8 mouse cellular contexts compared by ENCODE assay signal in genomic region chr13:78198391-78198870, GRCm38 (mm10). TPM values are rescaled to one million over a fixed set of nuclear protein-coding genes. Genes with fewer than 3 reads are reported as not detected.
A peak's percentile ranks its signal among the peaks of the same experiment; 100 is the strongest.
DNase-seq lines count a peak whose midpoint lies in the region; ATAC-seq and TF ChIP-seq lines count a peak whose summit lies in the region.

No protein-coding gene starts in this region.

- peak overlapping the region; percentile 91 for H3K9ac ChIP-seq in kidney, embryonic 15.5 days
- peak overlapping the region; percentile 100 for H3K9ac ChIP-seq in forebrain, embryonic 11.5 days (ENCODE audit: low read length)
- H3K9ac ChIP-seq in midbrain, postnatal 0 days (replicated peaks; ENCODE audit: low read length, poor library complexity, severe bottlenecking) = peak overlapping the region; percentile 85

- peaks cover 12% of the 10 kb centered on the region for H3K27me3 ChIP-seq in kidney, embryonic 15.5 days
- peaks cover 7% of the 10 kb centered on the region for H3K27me3 ChIP-seq in forebrain, embryonic 11.5 days (ENCODE audit: control insufficient read depth, insufficient read depth, low read length)
- no peaks in the 10 kb centered on the region for H3K27me3 ChIP-seq in midbrain, postnatal 0 days (ENCODE audit: insufficient read depth, low read length)

- H3K9me3 ChIP-seq in kidney, embryonic 15.5 days (replicated peaks) = no peaks in the 10 kb centered on the region
- H3K9me3 ChIP-seq in forebrain, embryonic 11.5 days (ENCODE audit: control insufficient read depth, low read length) = no peaks in the 10 kb centered on the region
- no peaks in the 10 kb centered on the region for H3K9me3 ChIP-seq in midbrain, postnatal 0 days (ENCODE audit: low read length)

- no peak for DNase-seq in kidney, adult 8-10 months
- DNase-seq in adrenal gland, postnatal 25 days = peak; percentile 53
- peak; percentile 87 for DNase-seq in forebrain, embryonic 11.5 days (ENCODE audit: low spot score)
- DNase-seq in kidney, postnatal 10 days = peak; percentile 63
- DNase-seq in midbrain, postnatal 0 days (ENCODE audit: low spot score) = no peak
- DNase-seq in ovary, postnatal 14 days (ENCODE audit: low spot score) = no peak
- DNase-seq in gastrocnemius, postnatal 36 days = no peak

- intact Hi-C loops in gastrocnemius, postnatal 36 days (cut with DNase I) = no loop called here

- H3K4me3 ChIP-seq in kidney, embryonic 15.5 days (replicated peaks) = peak overlapping the region; percentile 86
- H3K4me3 ChIP-seq in forebrain, embryonic 11.5 days (ENCODE audit: low read depth, low read length) = peak overlapping the region; percentile 89
- H3K4me3 ChIP-seq in midbrain, postnatal 0 days (ENCODE audit: low read depth, low read length) = peak overlapping the region; percentile 87

- peak overlapping the region; percentile 98 for H3K27ac ChIP-seq in kidney, embryonic 15.5 days
- H3K27ac ChIP-seq in forebrain, embryonic 11.5 days (ENCODE audit: low read depth, low read length) = peak overlapping the region; percentile 100
- peak overlapping the region; percentile 96 for H3K27ac ChIP-seq in midbrain, postnatal 0 days (ENCODE audit: low read depth, low read length)

- TF ChIP-seq CTCF in midbrain, postnatal 0 days (IDR thresholded peaks at IDR 0.05) = no peak

- peak; percentile 4; the same call in 1 of the 2 replicates for ATAC-seq in kidney, embryonic 15.5 days (replicated peaks; ENCODE audit: low FRiP score)
- ATAC-seq in forebrain, embryonic 11.5 days (replicated peaks; ENCODE audit: low FRiP score) = peak; percentile 8
- no peak for ATAC-seq in midbrain, postnatal 0 days (ENCODE audit: low FRiP score)

- peak overlapping the region; percentile 85 for H3K4me2 ChIP-seq in kidney, embryonic 15.5 days
- peak overlapping the region; percentile 58 for H3K4me2 ChIP-seq in forebrain, embryonic 11.5 days (ENCODE audit: low read depth, low read length, severe bottlenecking)
- peak overlapping the region; percentile 83 for H3K4me2 ChIP-seq in midbrain, postnatal 0 days (ENCODE audit: low read depth, low read length, poor library complexity, severe bottlenecking)

- under 1% methylated on average over 25 of the region's 63 CpGs for WGBS in kidney, embryonic 15.5 days
- under 1% methylated on average over 46 of the region's 63 CpGs for WGBS in forebrain, embryonic 11.5 days
- WGBS in midbrain, postnatal 0 days = under 1% methylated on average over 28 of the region's 63 CpGs

- peaks cover 23% of the 10 kb centered on the region for H3K4me1 ChIP-seq in kidney, embryonic 15.5 days
- H3K4me1 ChIP-seq in forebrain, embryonic 11.5 days (replicated peaks; ENCODE audit: control insufficient read depth, insufficient read depth, low read length) = no peaks in the 10 kb centered on the region
- no peaks in the 10 kb centered on the region for H3K4me1 ChIP-seq in midbrain, postnatal 0 days (ENCODE audit: insufficient read depth, low read length)

- 0 out of 2 replicates have a peak, but pooled peaks cover under 1% of the 10 kb centered on the region for H3K36me3 ChIP-seq in kidney, embryonic 15.5 days
- no peaks in the 10 kb centered on the region; the same call in 1 of the 2 replicates for H3K36me3 ChIP-seq in forebrain, embryonic 11.5 days (ENCODE audit: control insufficient read depth, insufficient read depth, low read length)
- peaks cover 5% of the 10 kb centered on the region; the same call in 1 of the 2 replicates for H3K36me3 ChIP-seq in midbrain, postnatal 0 days (ENCODE audit: insufficient read depth, low read length)

RNA-seq across cellular contexts. Expression of gene Nr2f1, which starts 1.1 kb away (rescaled TPM):
- 15.1 and 18.1 TPM in 2 replicates for polyA plus RNA-seq in kidney, embryonic 15.5 days (2015; fragmentation: Nextera tagmentation; extraction: Ambion mirVana)
- total RNA-seq in adrenal gland, postnatal 25 days (2021) = 17.5 and 28.8 TPM in 2 replicates
- 110 and 122 TPM in 2 replicates for polyA plus RNA-seq in forebrain, embryonic 11.5 days (2014; fragmentation: Nextera tagmentation; extraction: Ambion mirVana)
- 163 and 184 TPM in 2 replicates for total RNA-seq in midbrain, postnatal 0 days (2014; rRNA removed)
- 46.4 and 55.5 TPM in 2 replicates for polyA plus RNA-seq in midbrain, postnatal 0 days (2015; fragmentation: Nextera tagmentation; extraction: Ambion mirVana)
- under 1 TPM; 0.31 to 0.69 TPM for total RNA-seq in gastrocnemius, postnatal 36 days (2021)

Comparison
In these comparisons a context has a peak if more than half of its experiments do, and no peak if none do; other contexts are left out.
1. DNase-seq: peak in adrenal gland, postnatal 25 days (single experiment), forebrain, embryonic 11.5 days (single experiment) and kidney, postnatal 10 days (single experiment); none in kidney, adult 8-10 months (0 of 2), midbrain, postnatal 0 days (single experiment), ovary, postnatal 14 days (single experiment) and gastrocnemius, postnatal 36 days (0 of 2).
2. RNA of gene Nr2f1, which starts 1.1 kb away (total RNA-seq): 163 to 184 TPM in midbrain, postnatal 0 days and 17.5 to 28.8 TPM in adrenal gland, postnatal 25 days; 0.31 to 0.69 TPM in gastrocnemius, postnatal 36 days; every median in the first group is over 10 times any median in the second.
3. Peak in every context shown above with its lines, with median percentiles within 50 percentile points of each other: H3K27ac ChIP-seq, H3K4me2 ChIP-seq, H3K4me3 ChIP-seq and H3K9ac ChIP-seq.